Mouse (Mus musculus) heart, postnatal 25 days (tissue): ENCODE data around the gene Fam120a. TPM values are rescaled to one million over a fixed set of nuclear protein-coding genes. Genes with fewer than 3 reads are reported as not detected.
A peak's percentile ranks its signal among the peaks of the same experiment; 100 is the strongest.

Experiments
- DNase-seq: peaks from one replicate; pipeline ENCODE4 v3.0.0; 2022; ENCODE audit warnings: low spot score
- intact Hi-C: fragments of 180-260 bp; cut with DNase I; formaldehyde crosslinking; loops from one replicate; pipeline ENCODE4 v1.15.1; 2025
- total RNA-seq, 2 experiments: library from RNA; stranded (reverse); gene quantifications; 2 replicates each; pipeline ENCODE4 v1.2.3; 2021

Gene Fam120a
- total RNA-seq, 2 experiments from 2014 or later = 110 to 116 TPM

DNA sequence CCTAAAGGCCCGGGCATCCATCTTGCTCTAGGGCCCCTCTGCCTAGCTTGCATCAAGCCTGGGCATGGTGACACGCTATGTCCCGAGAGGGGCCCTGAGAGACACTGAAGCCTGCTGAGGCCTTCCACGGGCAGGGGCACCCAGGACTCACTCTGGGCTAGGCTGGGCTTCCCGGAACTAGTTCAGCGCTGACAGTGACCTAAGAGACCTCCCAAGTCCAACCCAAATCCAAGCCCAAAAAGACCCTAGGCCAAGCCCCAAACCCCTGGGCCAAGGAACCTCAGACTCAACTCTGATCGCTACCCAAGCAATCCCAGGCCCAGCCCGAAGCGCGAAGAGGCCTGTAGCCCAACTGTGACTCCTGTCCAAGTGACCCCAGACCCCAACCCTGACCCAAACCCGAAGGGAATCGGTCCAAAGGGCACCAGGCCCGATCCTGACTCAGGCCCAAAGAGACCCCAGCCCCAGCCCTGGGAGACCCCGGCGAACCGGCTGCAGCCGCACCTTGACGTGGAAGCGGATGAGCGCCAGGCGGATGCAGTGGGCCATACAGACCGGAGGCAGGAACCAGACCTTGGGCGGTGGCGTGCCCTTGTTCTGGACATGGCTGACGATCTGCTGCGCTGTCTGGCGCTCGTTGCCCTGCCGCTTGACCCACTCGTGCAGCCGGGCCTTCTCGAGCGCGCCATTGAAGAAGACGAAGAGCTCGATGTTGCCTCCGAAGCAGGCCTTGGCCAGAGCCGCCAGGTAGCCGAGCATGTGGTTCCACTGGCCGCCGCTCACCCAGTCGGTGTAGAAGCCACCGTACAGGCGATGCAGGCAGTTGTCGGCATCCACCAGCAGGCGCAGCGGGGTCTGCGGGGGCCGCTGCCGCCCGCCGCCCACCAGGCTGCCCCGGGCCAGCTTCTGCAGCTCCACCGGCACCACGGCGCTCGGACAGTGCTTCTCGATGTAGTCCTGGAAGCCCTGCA, 681 bp downstream of the Fam120a start:
- DNase-seq = peak; percentile 36
- intact Hi-C loops = loop anchor here (5.0 to 10.0 kb wide), 2 partner anchors 90 to 422 kb away; no protein-coding TSS in a partner anchor

- DNase-seq = peak; percentile 72
- intact Hi-C loops = loop anchor here (5.0 to 10.0 kb wide), 2 partner anchors 89 to 421 kb away; no protein-coding TSS in a partner anchor
These were observed 2.0 kb downstream of the Fam120a start for GRCm38 (mm10) chr13:48965559-48966525.

DNA sequence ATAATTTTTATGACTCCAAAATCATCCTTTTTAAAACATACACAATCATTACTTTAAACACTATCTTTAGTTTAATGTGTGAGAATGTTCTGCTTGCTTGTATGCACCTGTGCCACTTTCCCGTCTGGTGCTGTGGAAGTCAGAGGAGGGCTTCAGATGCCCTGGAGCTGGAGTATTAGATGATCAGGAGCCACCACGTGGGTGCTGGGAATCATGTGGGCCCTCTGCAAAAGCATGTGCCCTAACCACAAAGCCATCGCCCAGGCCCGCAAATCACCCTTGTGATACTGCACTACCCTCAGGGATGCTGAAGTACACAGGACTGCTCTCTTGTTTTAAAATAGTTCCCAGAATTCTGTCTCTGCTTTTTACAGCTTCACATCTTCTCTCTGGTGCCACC, 3.0 kb downstream of the Fam120a start:
- DNase-seq = no peak
- intact Hi-C loops = loop anchor here (5.0 to 10.0 kb wide), 2 partner anchors 88 to 420 kb away; no protein-coding TSS in a partner anchor

GRCm38 (mm10) chr13:48963111-48963510, 4.7 kb downstream of the Fam120a start:
- DNase-seq = no peak
- intact Hi-C loops = loop anchor here (10.0 kb wide), 1 partner anchor 418 kb away; no protein-coding TSS in a partner anchor

DNA sequence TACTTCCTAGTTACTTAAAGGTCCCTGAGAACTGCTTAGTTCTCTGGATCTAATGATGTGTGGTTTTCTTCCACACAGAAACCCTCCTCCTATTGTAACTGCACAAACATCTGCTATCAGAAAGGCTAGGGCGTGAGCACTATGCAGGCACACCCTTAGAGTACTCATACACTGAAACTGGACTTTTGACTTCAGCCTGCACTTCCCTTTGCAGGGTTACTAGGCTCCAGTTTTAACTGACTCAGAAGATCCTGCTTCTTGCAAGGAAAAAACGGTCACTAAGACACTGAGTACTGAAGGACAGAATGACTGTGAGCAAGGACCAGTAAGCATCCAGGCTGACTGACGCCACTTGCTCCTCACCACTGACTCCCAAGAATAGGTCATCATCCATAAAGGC, 5.3 kb downstream of the Fam120a start:
- intact Hi-C loops = loop anchor here (10.0 kb wide), 1 partner anchor 418 kb away; no protein-coding TSS in a partner anchor
- DNase-seq = no peak

DNA sequence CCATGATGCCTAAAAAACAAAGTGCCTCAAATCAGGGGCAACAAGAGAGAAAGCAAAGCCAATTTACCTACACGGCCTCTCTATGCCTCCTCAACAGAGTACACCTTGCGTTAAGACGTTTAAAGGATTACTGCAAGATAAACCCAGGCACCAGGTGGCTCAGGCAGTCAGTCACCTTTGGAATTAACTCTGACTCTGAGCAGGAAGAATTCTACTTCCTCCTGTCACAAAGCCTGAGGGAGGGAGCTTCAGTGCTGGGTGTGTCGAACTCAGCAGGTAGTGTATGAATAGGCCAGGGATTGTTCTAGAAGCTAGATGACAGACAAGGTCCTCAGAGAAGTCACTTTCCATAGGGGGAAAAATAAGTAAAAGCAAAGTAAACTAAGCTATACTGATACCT, 9.2 kb downstream of the Fam120a start:
- intact Hi-C loops = no loop called here
- no peak for DNase-seq

GRCm38 (mm10) chr13:48954825-48955224, 13.0 kb downstream of the Fam120a start:
- intact Hi-C loops = no loop called here
- no peak for DNase-seq

DNA sequence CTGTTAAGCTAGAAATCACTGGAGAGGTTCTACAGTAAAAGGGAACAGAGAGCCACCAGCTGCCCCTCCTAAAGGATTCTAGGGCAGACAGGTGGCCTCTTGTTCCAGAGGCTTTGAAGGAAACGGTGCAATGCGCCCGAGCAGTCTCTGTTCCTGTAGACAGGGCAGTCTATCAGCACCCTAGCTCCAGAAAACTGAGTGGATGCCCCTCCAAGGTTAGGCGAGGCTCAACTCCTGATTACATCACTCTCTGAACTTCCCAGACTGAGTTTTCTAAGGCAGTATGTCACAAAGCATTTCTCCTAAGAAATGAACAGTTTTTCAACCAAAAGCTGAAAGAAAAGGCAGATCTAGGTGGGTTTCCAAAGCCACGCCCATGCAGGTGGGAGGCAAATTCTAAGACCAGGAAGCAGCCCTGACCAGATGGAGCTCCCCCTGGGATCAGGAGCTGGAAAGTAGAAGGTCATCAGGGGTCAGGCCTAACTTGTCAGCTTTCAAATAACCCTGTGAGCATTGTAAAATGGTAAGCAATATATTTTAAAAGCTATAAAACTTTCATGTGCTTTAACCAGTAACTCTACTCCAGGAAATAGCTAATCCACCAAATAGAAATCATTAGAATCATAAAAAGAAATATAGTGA, 17.1 kb downstream of the Fam120a start:
- DNase-seq = no peak
- intact Hi-C loops = no loop called here

- intact Hi-C loops = no loop called here
- no peak for DNase-seq
These were observed 18.9 kb downstream of the Fam120a start for GRCm38 (mm10) chr13:48948951-48949350.

GRCm38 (mm10) chr13:48944571-48944970, 23.2 kb downstream of the Fam120a start:
- intact Hi-C loops = loop anchor here (5.0 kb wide), 1 partner anchor 53 kb away; no protein-coding TSS in a partner anchor
- DNase-seq = no peak

DNA sequence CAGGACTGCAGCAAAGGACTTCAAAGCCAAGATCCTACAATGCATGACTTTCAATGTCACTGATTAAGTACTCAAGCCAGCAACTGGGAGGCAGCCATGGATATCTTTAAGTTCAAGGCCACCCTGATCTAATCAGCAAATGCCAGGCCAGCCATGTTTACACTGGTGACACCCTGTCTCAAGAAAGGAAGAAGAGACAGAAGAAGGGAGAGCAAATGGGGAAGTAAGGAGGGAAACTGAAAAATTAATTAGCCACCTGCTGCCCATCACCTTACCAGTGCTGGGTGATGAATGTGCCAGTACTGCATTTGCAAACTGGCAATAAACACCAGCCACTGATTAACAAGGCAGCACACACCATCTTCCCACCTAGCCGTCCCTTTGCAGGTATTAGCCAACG, 25.3 kb downstream of the Fam120a start:
- intact Hi-C loops = loop anchor here (5.0 kb wide), 1 partner anchor 55 kb away; no protein-coding TSS in a partner anchor
- DNase-seq = no peak

GRCm38 (mm10) chr13:48941773-48942172, 26.0 kb downstream of the Fam120a start:
- intact Hi-C loops = loop anchor here (5.0 kb wide), 1 partner anchor 56 kb away; no protein-coding TSS in a partner anchor
- no peak for DNase-seq

DNA sequence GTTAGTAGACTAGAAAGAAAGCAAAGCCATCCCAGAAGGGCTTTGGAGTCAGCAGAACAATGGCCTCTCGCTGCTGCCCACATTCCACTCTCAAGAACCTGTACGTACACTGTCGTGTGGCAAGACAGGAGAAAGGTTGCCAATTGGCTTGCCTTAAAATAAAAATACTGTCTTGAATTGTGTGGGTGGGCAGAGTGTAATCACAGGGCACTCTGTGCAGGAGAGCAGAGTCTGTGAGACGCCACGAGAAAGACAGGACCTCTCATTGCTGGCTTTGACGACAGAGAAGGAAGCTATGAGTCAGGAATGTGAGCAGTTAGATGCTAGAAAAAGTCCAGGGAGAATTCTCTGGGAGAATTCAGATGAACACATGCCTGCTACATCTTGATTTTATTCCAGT, 33.2 kb downstream of the Fam120a start:
- no peak for DNase-seq
- intact Hi-C loops = no loop called here

GRCm38 (mm10) chr13:48932692-48933091, 35.1 kb downstream of the Fam120a start:
- no peak for DNase-seq
- intact Hi-C loops = no loop called here

DNA sequence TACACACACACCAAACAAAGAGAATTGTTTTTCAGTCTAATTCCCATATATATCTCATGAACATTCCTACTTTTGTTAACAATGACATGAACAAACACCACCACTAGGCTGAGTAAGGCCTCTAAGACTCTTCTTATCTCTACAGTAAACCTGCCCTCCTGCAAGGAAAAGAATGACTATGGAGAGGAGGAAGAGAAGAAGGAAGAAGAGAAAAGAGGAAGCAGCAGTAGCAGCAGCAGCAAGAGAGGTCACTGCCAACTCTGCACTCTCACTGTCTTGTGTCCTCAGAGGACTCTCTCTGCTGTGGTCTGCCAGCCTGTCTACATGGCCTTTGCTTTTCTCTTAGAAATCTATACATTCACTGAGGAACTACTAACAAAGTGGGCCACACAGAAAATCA, 36.1 kb downstream of the Fam120a start:
- intact Hi-C loops = no loop called here

GRCm38 (mm10) chr13:48931232-48931631, 36.6 kb downstream of the Fam120a start:
- intact Hi-C loops = no loop called here
- no peak for DNase-seq

More for the DNA sequence above, 36.1 kb downstream of the Fam120a start:
- DNase-seq = no peak

DNA sequence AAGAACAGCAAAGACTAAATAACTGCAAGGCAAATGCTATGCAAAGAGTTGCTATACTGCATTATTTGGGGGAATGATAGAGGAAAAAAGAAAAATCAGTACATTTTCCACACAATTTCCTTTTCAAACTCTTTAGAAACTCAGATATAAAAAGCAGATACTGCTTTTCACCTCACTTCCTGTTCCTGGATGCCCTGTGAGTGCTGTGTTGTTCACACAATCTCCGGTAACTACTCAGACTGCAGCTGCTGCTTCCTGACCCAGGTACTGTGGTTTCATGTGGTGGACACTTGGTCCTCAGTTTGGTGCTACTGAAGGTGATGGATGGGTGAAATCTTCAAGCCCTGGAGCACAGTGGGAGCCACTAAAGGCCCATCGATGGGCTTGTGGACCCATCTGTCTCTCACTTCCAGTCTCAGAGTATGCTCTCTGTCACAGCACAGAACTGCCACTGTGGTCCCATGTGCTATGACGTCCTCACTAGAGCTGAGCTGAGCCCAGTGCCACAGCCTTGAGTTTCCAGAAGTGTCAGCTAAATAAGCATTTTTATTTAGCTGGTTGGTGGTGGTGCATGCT, 38.2 kb downstream of the Fam120a start:
- no peak for DNase-seq
- intact Hi-C loops = no loop called here

- intact Hi-C loops = no loop called here
- no peak for DNase-seq
These were observed 40.2 kb downstream of the Fam120a start for GRCm38 (mm10) chr13:48927609-48928008.

- DNase-seq = no peak
- intact Hi-C loops = no loop called here
These were observed 45.1 kb downstream of the Fam120a start for GRCm38 (mm10) chr13:48922712-48923111.
